Mouse (Mus musculus) megakaryocyte-erythroid progenitor cell, adult 5-6 weeks (primary cell): ENCODE measurements around the gene Col3a1. TPM values are rescaled to one million over a fixed set of nuclear protein-coding genes. Genes with fewer than 3 reads are reported as not detected.

ENCODE experiments used
- ATAC-seq: replicated peaks from 2 replicates; pipeline ENCODE4 v1.8.0; 2016; ENCODE audit warnings: mild to moderate bottlenecking, inconsistent platforms; ENCODE audit not compliant: severe bottlenecking, poor library complexity, low FRiP score, low TSS enrichment
- total RNA-seq, 2 experiments: library from RNA; stranded (forward) in 1 of 2; stranded (reverse) in 1 of 2; fragments of 200-1000, 215-1000 nt in 1 of 2; fragments of >200 nt in 1 of 2; fragmentation: Nextera tagmentation in 1 of 2; gene quantifications; 2 replicates each; pipeline ENCODE4 v1.2.3; 2014 to 2017

Gene Col3a1
- total RNA-seq (2014; fragmentation: Nextera tagmentation) (not detected in 2 replicates), total RNA-seq (2017) (not detected in 2 replicates)

- no peak for ATAC-seq
Observed at GRCm38 (mm10) chr1:45311388-45311787, at the start of gene Col3a1. Gene Col3a1 (plus strand): TSS chr1:45311538.

DNA sequence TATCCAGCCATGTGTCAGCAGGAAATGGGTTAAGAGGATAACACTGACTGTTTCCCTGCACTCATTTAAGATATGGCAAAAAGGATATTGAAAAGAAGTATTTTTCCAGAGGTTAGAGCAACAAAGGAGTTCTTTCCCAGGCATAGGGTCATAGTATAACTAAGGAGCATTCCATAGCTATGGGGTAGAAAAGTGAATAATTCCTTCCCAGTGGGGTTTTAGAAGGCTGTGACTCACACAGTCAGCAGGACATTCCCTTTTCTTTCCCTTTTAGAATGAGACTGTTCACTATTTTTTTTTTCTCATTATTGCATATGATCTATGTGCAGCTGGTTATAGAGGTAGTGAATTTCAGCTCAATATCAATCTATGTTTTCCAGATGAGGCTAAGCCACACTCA lies 41.9 kb upstream of the Col3a1 start:
- no peak for ATAC-seq

GRCm38 (mm10) chr1:45276006-45276539 lies 35.3 kb upstream of the Col3a1 start:
- ATAC-seq: no peak

DNA sequence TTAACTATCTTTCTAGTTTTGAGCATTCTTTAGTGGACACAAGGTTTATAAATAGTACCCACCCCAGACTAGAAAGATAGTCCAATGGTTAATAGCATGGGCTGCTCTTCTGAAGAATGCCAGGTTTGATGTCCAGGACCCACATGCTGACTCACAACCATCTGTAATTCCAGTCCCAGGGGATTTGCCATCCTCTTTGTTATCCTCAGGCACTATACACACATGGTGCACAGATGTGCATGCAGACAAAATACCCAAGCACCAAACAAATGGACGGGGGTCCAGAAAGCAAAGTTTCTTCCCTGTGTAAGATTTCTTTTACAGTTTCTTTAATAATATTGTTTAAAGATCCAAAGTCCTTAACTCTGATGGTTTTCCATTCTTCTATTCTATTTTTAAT lies 23.4 kb upstream of the Col3a1 start:
- no peak for ATAC-seq

DNA sequence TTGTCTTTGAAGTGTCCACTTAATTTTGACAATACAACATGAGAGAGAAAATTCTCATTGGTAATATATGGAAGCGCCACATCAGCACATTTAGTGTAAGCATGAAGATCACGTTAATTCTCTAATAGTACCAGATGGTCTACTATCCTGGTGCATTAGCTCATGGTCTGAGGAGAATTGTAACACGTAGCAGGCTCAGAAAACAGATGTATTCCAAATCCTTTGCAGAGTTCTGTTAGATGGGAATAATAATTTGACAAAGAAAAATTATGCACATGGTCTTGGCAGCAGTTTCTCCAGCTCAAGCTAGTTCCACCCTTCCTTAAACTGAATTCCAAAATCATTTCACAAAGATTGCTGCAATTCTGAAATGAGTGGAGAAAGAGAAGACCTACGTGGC lies 21.3 kb upstream of the Col3a1 start:
- ATAC-seq: no peak

- no peak for ATAC-seq
Observed at GRCm38 (mm10) chr1:45299394-45300119, 11.8 kb upstream of the Col3a1 start.

DNA sequence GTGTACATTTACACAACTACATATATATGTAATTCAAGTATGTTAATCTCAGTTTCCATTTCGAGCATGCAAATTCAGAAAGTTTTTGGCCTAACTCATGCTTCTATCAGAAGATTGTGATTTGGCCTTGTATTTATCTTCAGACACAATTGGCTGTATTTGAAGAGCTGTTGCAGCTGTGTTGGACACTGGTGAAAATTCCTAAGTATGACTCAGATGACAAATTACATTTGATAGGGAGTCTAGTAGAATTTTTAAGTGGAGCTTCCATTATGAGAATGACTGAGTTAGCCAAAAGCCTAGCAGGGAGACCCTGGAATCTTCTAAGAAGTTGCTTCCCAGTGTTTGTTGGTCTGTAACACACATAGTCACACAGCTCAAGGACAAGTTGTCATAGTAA lies 7.1 kb upstream of the Col3a1 start:
- no peak for ATAC-seq

- no peak for ATAC-seq
Observed at GRCm38 (mm10) chr1:45309015-45309414, 2.3 kb upstream of the Col3a1 start.

- no peak for ATAC-seq
Observed at GRCm38 (mm10) chr1:45311962-45312361, 624 bp downstream of the Col3a1 start.

DNA sequence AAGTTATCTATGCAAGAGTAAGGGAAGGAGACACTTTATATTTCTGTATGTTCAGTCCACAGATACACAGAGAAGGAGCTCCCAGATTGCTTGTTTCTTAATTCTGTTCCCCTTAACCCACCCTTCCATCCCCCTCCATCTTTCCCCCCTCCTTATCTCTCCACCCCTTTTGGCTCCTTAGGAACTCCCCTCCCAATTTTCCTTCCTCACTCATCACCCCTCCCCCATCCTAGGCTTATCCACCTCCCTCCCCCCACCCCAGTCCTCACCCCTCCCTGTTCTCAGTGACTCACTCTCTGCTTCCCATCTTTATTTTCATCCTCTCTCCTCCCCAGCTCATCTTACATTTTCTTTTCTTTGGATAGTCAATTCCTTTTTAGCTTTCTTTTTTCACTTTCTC lies 1.5 kb downstream of the Col3a1 start:
- ATAC-seq: no peak

DNA sequence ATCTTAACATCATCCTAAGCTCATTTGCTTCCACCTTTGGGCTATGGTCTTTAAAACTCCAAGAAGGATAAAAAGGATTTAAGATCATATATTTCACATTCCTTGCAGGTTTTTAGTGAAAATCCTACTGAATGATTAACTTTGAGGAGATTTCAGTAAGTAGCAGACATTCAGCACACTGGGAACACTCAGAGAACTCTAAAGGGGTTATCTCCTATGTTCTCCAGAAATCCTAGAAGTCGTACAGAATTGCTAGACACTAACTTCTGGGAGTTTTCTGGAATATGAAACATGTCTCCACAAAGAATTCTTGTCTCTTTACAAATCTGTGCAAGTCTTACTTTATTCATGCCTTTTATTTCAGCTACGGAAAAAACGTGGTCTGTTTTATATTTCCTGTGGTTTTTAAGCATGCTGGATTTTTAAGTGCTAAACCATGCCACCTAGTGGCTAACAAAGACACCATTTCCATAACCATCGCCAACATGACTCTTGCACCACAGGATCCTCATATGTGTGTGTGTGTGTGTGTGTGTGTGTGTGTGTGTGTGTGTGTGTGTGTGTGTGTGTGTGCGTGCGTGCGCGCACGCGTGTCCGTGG lies 2.5 kb downstream of the Col3a1 start:
- ATAC-seq: peak; percentile 67

DNA sequence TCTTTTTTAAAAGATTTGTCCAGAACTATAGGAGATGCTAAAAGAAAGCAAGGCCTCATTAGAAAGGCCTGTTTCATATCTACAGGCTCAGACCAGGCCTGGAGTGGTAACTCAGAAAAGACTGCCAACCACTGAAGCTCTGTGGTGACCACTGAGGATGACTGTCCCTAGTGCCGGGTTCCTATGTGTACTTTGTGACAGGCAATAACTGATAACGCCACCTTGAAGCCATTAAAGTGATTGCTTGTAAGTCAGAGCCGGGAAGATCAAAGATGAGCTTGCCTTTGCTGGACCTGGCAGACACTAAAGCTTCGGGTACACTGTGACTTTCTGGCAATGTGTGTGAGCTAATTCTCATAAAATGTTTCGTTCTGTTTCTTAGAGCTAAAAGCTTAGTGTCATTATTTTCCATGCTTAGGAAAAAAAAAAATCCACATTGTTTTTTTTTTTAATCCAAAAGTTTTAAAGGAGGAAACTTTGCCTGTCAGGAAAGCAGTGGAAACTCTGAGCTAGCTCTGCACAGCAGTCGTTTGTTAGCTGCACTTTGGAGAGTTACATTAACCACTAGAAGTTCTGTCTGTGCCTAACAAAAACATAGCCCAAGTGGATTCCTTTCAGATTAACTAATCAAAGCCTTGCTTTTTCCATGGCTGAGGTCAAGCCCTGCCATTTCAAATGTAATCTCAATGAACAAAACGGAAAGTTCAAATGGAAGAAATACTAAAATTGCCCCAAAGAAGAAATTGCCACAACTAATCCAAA lies 4.6 kb downstream of the Col3a1 start:
- no peak for ATAC-seq

DNA sequence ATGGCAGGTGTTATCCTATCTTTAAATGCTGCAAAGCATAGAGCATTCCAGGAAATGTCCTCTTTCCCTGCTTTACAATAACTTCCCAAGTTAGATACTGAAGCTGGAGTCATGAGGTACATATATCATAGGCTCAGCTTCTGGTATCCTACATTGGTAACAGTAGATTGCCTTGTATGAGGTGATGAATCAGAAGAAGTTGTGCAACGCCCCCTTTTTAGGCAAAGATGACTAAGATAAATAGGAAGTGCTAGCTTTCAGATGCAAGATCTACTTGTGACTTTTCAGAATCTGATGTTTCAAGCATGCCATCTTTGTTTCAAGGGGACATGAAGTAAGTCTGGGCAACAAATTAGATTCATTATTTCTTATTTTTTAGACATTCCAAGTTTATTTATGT lies 6.9 kb downstream of the Col3a1 start:
- ATAC-seq: no peak

GRCm38 (mm10) chr1:45320861-45321260 lies 9.5 kb downstream of the Col3a1 start:
- no peak for ATAC-seq

GRCm38 (mm10) chr1:45329149-45329548 lies 17.8 kb downstream of the Col3a1 start:
- ATAC-seq: no peak

- ATAC-seq: no peak
Observed at GRCm38 (mm10) chr1:45355944-45356343, 44.6 kb downstream of the Col3a1 start.

- no peak for ATAC-seq
Observed at GRCm38 (mm10) chr1:45358020-45358419, 46.7 kb downstream of the Col3a1 start.

DNA sequence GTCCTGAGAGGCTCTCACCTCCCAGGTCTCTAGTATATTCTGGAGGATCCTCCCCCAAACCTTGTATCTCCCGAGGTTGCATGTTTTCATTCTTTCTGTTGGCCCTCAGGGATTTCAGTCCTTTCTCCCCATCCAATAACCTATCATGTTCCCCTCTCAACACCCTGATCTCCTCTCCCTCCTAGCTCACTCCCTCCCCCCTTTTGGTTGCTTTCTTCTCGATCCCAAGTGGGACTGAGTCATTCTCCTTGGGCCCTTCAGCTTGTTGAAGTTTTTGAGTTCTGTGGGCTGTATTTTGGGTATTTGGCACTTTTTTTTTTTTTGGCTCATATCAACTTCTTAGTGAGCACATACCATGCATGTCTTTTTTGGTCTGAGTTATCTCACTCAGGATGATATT lies 47.8 kb downstream of the Col3a1 start:
- ATAC-seq: no peak

DNA sequence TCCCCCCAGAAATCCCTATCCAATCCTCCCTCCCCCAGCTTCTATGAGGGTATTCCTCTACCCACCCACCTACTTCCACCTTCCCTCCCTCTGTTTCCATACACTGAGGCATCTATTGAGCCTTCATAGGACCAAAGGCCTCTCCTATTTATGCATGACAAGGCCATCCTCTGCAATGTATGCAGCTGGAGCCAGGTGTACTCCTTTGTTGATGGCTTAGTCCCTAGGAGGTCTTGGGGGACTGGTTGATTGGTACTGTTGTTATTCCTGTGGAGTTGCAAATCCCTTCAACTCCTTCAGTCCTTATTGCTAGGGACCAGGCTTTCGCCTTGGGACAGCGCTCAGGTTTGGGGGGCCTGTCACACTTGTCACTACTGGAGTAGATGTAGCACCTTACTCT lies 48.3 kb downstream of the Col3a1 start:
- ATAC-seq: no peak

- no peak for ATAC-seq
Observed at GRCm38 (mm10) chr1:45363274-45363673, 51.9 kb downstream of the Col3a1 start.
